Mouse (Mus musculus) kidney, adult 2 months (tissue): ENCODE data around the gene Fbxl3.

Experiments
- CTCF ChIP-seq: fragments of 200-500 bp; conservative IDR thresholded peaks from 2 replicates; pipeline ENCODE4 v1.5.1; 2011; ENCODE audit warnings: low read depth, mild to moderate bottlenecking, control low read depth, low read length, moderate library complexity, mixed read lengths; ENCODE audit not compliant: insufficient read depth, insufficient read length
- POLR2A ChIP-seq: fragments of 200-500 bp; IDR thresholded peaks from one replicate; pipeline ENCODE4 v1.6.1; 2011; ENCODE audit warnings: low read depth, low read length, control low read depth

DNA sequence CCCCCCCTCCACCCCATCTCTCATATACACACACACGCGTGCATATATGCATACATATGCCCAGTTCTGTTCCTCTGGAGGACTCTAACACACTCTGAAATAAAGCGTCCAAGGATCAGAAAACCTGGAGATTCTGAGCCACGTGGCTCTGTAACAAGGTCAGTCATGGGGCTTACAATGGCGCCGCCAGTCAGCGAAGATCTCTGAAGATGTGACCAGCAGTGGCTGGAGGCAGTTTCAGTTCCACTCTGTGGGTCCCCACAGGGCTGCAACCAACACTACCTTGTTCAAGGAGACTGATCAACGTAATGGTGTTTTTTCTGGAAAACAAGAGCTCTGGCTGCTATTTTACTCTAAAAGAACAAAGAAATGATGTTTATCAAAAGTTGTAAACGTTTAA, 65.3 kb downstream of the Fbxl3 start:
- TF ChIP-seq POLR2A (no peak), CTCF (no peak)
